Mouse (Mus musculus): Measurements from ENCODE around the gene Olfr907.

- TF ChIP-seq CTCF (IDR thresholded peaks at IDR 0.05; ENCODE audit: low read depth, low read length): no peak
- TF ChIP-seq POLR2A (IDR thresholded peaks at IDR 0.05; ENCODE audit: borderline replicate concordance, low read depth, low read length): no peak
Observed at GRCm38 (mm10) chr9:38462844-38463243, 32.8 kb upstream of the Olfr907 start, which contains the start of gene Olfr904.
